Mouse (Mus musculus) adrenal gland, postnatal 14 days (tissue): Measurements from ENCODE around the gene Tfcp2. TPM values are rescaled to one million over a fixed set of nuclear protein-coding genes. Genes with fewer than 3 reads are reported as not detected.
A peak's percentile ranks its signal among the peaks of the same experiment; 100 is the strongest.

Experiments
- DNase-seq: peaks from one replicate; pipeline ENCODE4 v3.0.0; 2021; ENCODE audit warnings: mixed read lengths
- total RNA-seq: library from RNA; stranded (reverse); gene quantifications from 2 replicates; pipeline ENCODE4 v1.2.3, GENCODE M21; 2021

The Tfcp2 gene
- total RNA-seq, 1 experiment from 2014 or later = 19.9 TPM

- peak; percentile 73 for DNase-seq
Observed at GRCm38 (mm10) chr15:100485576-100485975, 66.2 kb downstream of the Tfcp2 start.

- no peak for DNase-seq
Observed at GRCm38 (mm10) chr15:100478925-100479324, 72.9 kb downstream of the Tfcp2 start.

GRCm38 (mm10) chr15:100478351-100478750 is 73.5 kb downstream of the Tfcp2 start:
- DNase-seq = no peak

- DNase-seq = no peak
Observed at GRCm38 (mm10) chr15:100473926-100474503, 77.8 kb downstream of the Tfcp2 start.

- DNase-seq = no peak
Observed at GRCm38 (mm10) chr15:100470037-100470436, 81.8 kb downstream of the Tfcp2 start.

GRCm38 (mm10) chr15:100469189-100469545 is 82.6 kb downstream of the Tfcp2 start:
- no peak for DNase-seq

GRCm38 (mm10) chr15:100468295-100469188 is 83.3 kb downstream of the Tfcp2 start, which contains the start of gene Letmd1:
TSS of gene Letmd1 (plus strand) at chr15:100469023.
- peak; percentile 96 for DNase-seq

- DNase-seq = no peak
Observed at GRCm38 (mm10) chr15:100467738-100468137, 84.1 kb downstream of the Tfcp2 start.

- DNase-seq = no peak
Observed at GRCm38 (mm10) chr15:100465432-100465831, 86.4 kb downstream of the Tfcp2 start.

- peak; percentile 85 for DNase-seq
Observed at GRCm38 (mm10) chr15:100463712-100464111, 88.1 kb downstream of the Tfcp2 start.

- no peak for DNase-seq
Observed at GRCm38 (mm10) chr15:100462086-100462485, 89.7 kb downstream of the Tfcp2 start.

- DNase-seq = no peak
Observed at GRCm38 (mm10) chr15:100461646-100462045, 90.2 kb downstream of the Tfcp2 start.

- DNase-seq = peak; percentile 60
Observed at GRCm38 (mm10) chr15:100460942-100461341, 90.9 kb downstream of the Tfcp2 start.

GRCm38 (mm10) chr15:100458055-100458454 is 93.8 kb downstream of the Tfcp2 start:
- DNase-seq = peak; percentile 83

- peak; percentile 86 for DNase-seq
Observed at GRCm38 (mm10) chr15:100457340-100457739, 94.5 kb downstream of the Tfcp2 start.

- no peak for DNase-seq
Observed at GRCm38 (mm10) chr15:100456356-100456991, 95.3 kb downstream of the Tfcp2 start.

GRCm38 (mm10) chr15:100452486-100452885 is 99.3 kb downstream of the Tfcp2 start:
- DNase-seq = no peak

GRCm38 (mm10) chr15:100451245-100451644 is 100.6 kb downstream of the Tfcp2 start:
- DNase-seq = no peak

GRCm38 (mm10) chr15:100449495-100449894 is 102.3 kb downstream of the Tfcp2 start:
- DNase-seq = no peak

GRCm38 (mm10) chr15:100448572-100448971 is 103.2 kb downstream of the Tfcp2 start:
- no peak for DNase-seq
